Mouse (Mus musculus) spleen, postnatal 36 days (tissue): ENCODE measurements around the gene Duxbl1.
"Not testable (repeated sequence)": the region's sequence is repeated elsewhere in the genome, so short reads cannot be mapped to it uniquely, and the experiment has no call there.

Experiments used
- DNase-seq, 2 experiments: peaks; one replicate each; pipeline ENCODE4 v3.0.0; 2022; ENCODE audit warnings: low spot score in 2 of 2, mixed read lengths in 1 of 2

The Duxbl1 gene

GRCm38 (mm10) chr14:25978371-25979241 is at the start of gene Duxbl1:
Duxbl1 (plus strand) TSS chr14:25978577.
- not testable (repeated sequence) for DNase-seq

- not testable (repeated sequence) for DNase-seq
Measured at GRCm38 (mm10) chr14:25936867-25937630, 41.3 kb upstream of the Duxbl1 start.

GRCm38 (mm10) chr14:25938004-25938403 is 40.4 kb upstream of the Duxbl1 start, which contains the start of gene Cphx1:
Cphx1 (plus strand) TSS chr14:25938304.
- DNase-seq, result not testable (repeated sequence)

GRCm38 (mm10) chr14:25957861-25958260 is 20.5 kb upstream of the Duxbl1 start:
- DNase-seq, result not testable (repeated sequence)

GRCm38 (mm10) chr14:25979242-25979941 is 1.0 kb downstream of the Duxbl1 start:
- DNase-seq, result not testable (repeated sequence)

GRCm38 (mm10) chr14:25981880-25982279 is 3.5 kb downstream of the Duxbl1 start:
- not testable (repeated sequence) for DNase-seq

- DNase-seq, result not testable (repeated sequence)
Measured at GRCm38 (mm10) chr14:26007462-26007861, 29.1 kb downstream of the Duxbl1 start.

- not testable (repeated sequence) for DNase-seq
Measured at GRCm38 (mm10) chr14:26016414-26016813, 38.0 kb downstream of the Duxbl1 start.

GRCm38 (mm10) chr14:26021555-26021954 is 43.2 kb downstream of the Duxbl1 start:
- not testable (repeated sequence) for DNase-seq

- not testable (repeated sequence) for DNase-seq
Measured at GRCm38 (mm10) chr14:26022831-26023230, 44.5 kb downstream of the Duxbl1 start.

GRCm38 (mm10) chr14:26025653-26026052 is 47.3 kb downstream of the Duxbl1 start:
- DNase-seq, result not testable (repeated sequence)

GRCm38 (mm10) chr14:26034364-26034763 is 56.0 kb downstream of the Duxbl1 start:
- not testable (repeated sequence) for DNase-seq

GRCm38 (mm10) chr14:26035439-26035838 is 57.1 kb downstream of the Duxbl1 start:
- not testable (repeated sequence) for DNase-seq
